Mouse (Mus musculus): Measurements from ENCODE around the gene Olfr560.

Gene Olfr560

DNA sequence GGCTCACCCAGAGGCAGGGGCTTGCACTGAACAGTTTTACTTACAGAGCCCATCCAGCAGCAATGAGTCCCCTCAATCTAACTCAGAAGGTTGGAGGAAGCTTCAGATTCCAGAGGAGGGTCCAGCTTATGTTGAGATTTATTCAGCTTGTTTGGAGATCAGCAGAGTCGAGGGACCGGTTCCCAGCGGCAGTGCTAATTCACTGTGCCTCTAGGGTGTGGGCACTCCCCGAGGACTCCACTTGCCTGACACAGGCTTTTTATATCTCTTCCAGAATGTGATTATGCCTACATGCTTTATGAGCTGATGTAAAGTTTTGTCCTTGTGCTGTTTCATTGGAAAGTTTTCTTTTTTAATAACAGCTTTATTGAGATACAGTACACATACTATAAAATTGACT, at the start of gene Olfr560, which contains the start of gene Olfr78:
Gene Olfr560 (minus strand): TSS at position 101 of the 400 bp plus-strand sequence.
Gene Olfr78 (minus strand): TSS at position 206 of the 400 bp plus-strand sequence.
- no peak for DNase-seq (ENCODE audit: low spot score)

DNA sequence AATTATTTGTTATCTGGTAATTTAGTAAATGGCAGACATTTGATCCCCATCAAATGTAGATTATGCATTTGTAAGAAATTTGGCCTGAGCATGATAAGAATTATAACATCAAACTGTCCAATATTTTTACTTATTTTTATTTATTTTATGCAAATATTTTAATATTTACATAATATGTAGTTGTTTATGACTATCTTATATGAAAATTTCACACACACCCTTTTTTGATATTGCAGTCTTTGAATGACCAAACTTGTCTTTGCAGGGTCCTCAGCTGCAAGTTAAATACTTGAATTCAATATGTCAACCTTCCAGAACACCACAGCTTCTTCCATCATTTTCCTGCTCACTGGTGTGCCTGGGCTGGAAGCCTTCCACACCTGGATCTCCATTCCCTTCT, 44.0 kb upstream of the Olfr560 start, which contains the start of gene Olfr564:
Gene Olfr564 (plus strand): TSS at position 301 of the 400 bp plus-strand sequence.
- DNase-seq (ENCODE audit: low spot score): no peak

DNA sequence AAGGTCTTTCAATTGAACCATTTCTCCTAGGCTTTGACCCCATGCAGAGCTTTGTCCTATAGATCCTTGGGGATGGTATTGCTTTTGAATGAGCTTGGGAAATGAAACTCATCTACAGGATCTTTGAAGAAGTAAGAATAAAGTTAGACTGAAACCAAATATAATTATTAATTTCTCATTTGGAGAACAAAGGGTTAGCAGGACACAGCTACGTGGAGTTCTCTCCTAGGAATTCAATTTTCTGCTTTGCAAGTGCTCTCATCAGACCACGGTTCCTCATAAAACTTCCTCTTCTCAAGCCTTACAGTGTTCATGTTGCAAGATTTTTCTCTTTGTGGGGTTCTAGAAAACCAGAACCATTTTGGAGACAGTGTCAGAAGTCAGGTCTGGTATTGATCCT, 11.8 kb upstream of the Olfr560 start, which contains the start of gene Olfr561:
Gene Olfr561 (plus strand): TSS at position 301 of the 400 bp plus-strand sequence.
- no peak for DNase-seq (ENCODE audit: low spot score)

DNA sequence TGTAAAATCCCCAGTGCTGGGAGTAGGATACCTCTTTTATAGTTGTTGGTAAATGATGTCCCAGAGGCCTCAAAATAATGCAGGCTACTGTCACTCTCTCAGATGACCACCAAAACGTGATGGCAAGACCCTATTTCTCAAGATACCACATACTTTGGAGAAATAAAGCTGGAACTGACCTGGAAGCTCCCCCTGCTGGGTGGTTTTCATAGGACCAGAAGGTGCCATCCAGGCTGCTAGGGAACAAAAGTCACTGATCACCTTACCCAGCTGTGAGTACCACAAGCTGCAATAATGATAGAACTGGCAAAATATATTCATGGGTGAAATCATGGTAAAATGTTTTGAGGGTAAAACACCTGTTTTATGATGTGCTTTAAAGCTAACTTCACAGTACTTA, 7.1 kb downstream of the Olfr560 start:
- no peak for DNase-seq (ENCODE audit: low spot score)

DNA sequence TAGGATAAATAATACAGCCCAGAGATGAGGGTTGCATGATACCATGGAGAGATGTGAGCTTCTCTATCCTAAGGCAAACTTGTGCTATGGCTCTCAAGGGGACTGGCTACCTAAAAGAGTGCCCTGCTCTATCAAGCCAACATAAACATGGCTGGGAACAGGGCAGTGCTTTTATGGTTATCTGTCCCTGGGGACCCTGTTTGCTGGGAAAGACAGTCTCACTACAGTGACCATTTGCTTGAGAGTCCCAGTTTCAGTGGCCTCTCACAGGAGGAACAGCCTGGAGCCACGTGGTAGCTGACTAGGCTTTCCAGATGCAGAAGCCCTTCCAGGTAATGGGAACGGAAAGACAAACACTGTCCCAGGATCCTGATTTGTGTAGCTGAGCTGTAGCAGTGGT, 21.5 kb downstream of the Olfr560 start:
- no peak for DNase-seq (ENCODE audit: low spot score)

DNA sequence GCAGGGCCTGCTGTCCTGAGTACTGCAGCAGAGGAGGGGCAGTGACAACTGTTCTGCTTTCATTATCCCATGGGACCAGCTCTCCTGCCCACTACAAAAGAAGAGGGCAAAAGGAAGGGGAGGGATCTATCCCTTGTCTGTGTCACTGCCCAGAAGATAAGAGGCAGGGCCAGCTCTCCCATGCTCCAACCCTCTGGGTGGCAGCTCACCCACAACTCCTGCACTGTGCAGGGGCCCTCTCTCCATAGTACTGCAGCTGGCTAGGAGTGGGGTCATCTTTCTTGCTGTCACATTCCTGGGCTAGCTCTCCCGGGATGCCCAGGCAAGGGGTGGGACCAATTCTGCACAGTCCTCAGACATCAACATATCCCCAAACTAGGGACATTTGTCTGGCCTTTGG, 25.4 kb downstream of the Olfr560 start:
- no peak for DNase-seq (ENCODE audit: low spot score)

DNA sequence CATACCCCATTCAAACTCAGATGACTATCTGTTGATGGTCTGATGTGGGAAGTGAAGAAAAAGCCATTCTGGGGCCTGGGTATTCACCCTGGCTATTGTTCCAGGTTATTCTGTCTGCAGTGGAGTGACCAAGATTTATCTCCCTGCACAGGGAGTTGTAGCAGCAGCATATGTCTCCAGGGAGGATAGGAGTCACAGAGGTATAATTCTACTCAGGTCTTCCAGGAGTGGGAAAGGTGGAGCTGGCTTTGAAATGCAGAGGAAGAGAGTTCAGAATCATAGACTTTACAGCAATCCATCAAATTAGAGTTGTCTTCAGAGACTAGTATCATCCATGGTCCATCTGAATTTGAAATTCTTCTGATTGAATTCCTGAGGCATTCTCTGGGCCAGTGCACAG, 31.8 kb downstream of the Olfr560 start, which contains the start of gene Olfr559:
Gene Olfr559 (minus strand): TSS at position 101 of the 400 bp plus-strand sequence.
- DNase-seq (ENCODE audit: low spot score): no peak

DNA sequence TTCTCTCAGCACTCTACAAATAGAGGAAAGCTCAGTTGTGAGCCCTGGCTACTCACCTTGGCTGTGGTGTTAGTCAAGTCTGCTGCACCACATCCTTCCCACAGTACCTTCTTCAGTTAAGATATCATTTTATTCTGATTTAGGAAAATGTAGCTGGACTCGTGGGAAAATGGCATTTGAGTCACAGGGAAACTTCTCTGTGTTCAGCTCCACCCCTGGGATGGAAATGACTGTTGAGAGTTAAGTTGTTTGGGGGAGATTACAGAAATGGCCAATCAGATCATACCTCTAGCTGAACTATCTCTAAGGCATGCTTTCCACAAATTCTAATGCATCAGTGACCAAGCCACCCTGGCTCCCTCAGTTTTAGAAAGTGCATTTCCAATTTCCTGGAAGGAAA, 40.2 kb downstream of the Olfr560 start, which contains the start of gene Olfr33:
Gene Olfr33 (minus strand): TSS at position 101 of the 400 bp plus-strand sequence.
- no peak for DNase-seq (ENCODE audit: low spot score)

DNA sequence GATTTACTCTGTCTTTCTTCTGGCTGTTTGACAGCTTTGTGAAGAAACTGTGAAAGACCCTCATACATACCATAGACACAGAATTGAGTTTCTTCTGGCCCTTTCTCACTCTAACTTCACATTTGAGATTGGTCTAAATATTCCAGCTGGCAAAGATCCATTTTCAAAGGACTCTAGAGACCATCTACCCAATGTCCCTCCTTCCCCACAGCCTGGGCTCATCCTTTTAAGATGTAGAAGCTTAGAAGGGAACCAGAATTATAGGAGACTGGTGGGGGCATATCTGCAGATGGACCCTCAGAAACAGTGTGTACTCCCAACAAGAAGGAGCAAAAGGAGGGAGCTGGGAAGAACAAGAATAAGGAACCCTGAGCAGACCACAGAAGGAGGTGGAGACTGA, 57.3 kb downstream of the Olfr560 start, which contains the start of gene Olfr558:
Gene Olfr558 (plus strand): TSS at position 301 of the 400 bp plus-strand sequence.
- no peak for DNase-seq (ENCODE audit: low spot score)
